Comparison of ENCODE assay signal across 20 mouse cellular contexts in the genomic region with DNA sequence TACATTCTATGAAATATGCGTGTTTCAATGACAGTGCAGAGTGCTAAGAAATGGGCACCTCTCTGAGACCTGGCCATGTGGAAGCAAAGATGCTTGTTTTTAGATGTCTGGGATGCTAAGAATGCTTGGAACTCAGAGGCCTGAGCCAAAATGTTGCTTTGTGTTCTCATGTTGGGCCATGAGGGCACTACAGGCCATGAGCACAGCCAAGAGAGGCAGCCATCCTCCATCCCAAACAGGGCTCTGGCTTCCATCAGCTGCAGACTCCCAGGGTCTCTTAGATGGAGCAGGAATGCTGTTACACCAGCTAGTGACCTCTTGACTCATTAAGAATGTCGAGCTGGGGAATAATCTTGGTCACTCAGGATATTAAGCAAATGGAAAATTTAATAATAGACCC.
DNase-seq lines count a peak whose midpoint lies in the region; ATAC-seq lines count a peak whose summit lies in the region.
"Had no signal": no experiment of that assay in that cellular context is flagged by ENCODE, and none has a peak within 500 bp of the region (broad histone marks: within the 10 kb centered on the region; RNA-seq: fewer than 3 reads in every experiment).

No protein-coding gene starts in this region.

- WGBS in heart, embryonic 15.5 days, result 44% methylated on average over 2 of the region's 2 CpGs
- 58% methylated on average over 2 of the region's 2 CpGs for WGBS in lung, embryonic 16.5 days
- 77% methylated on average over 2 of the region's 2 CpGs for WGBS in embryonic facial prominence, embryonic 10.5 days

- H3K9me3 ChIP-seq in heart, embryonic 15.5 days (replicated peaks), result no peaks in the 10 kb centered on the region
- H3K9me3 ChIP-seq in lung, embryonic 16.5 days (ENCODE audit: control insufficient read depth, low read length), result no peaks in the 10 kb centered on the region
- no peaks in the 10 kb centered on the region for H3K9me3 ChIP-seq in embryonic facial prominence, embryonic 10.5 days
- H3K9me3 ChIP-seq: kidney, embryonic 15.5 days; limb, embryonic 12.5 days had no signal

- H3K4me1 ChIP-seq in heart, embryonic 15.5 days (replicated peaks), result peaks cover 22% of the 10 kb centered on the region
- H3K4me1 ChIP-seq in lung, embryonic 16.5 days (replicated peaks; ENCODE audit: control insufficient read depth, insufficient read depth, low read length), result peaks cover 18% of the 10 kb centered on the region; the same call in 1 of the 2 replicates
- H3K4me1 ChIP-seq in embryonic facial prominence, embryonic 10.5 days, result peaks cover 5% of the 10 kb centered on the region; the same call in 1 of the 2 replicates

- 0 out of 2 replicates have a peak, but pooled peaks have one; percentile 50 for ATAC-seq in heart, embryonic 15.5 days (replicated peaks; ENCODE audit: insufficient number of reproducible peaks, insufficient read depth, low FRiP score, low read depth)
- ATAC-seq in lung, embryonic 16.5 days (ENCODE audit: low read depth), result 0 out of 2 replicates have a peak, but pooled peaks have one; percentile 18
- ATAC-seq: activated CD4-positive, CD25-positive, alpha-beta regulatory T cell, adult 4 months; forebrain, embryonic 14.5 days; intestine, postnatal 0 days had no signal

- peak overlapping the region; percentile 32 for H3K27ac ChIP-seq in heart, embryonic 15.5 days
- no peak overlapping the region for H3K27ac ChIP-seq in lung, embryonic 16.5 days (ENCODE audit: low read length)
- no peak overlapping the region for H3K27ac ChIP-seq in embryonic facial prominence, embryonic 10.5 days (replicated peaks)
- H3K27ac ChIP-seq: hindbrain, embryonic 14.5 days; kidney, embryonic 15.5 days; left cerebral cortex, adult 2 months; limb, embryonic 12.5 days had no signal

- no peak overlapping the region for H3K4me2 ChIP-seq in heart, embryonic 15.5 days
- no peak overlapping the region for H3K4me2 ChIP-seq in lung, embryonic 16.5 days (ENCODE audit: low read depth, low read length)
- H3K4me2 ChIP-seq: hindbrain, embryonic 14.5 days; kidney, embryonic 15.5 days; limb, embryonic 12.5 days had no signal

- H3K27me3 ChIP-seq in heart, embryonic 15.5 days, result no peaks in the 10 kb centered on the region
- no peaks in the 10 kb centered on the region for H3K27me3 ChIP-seq in lung, embryonic 16.5 days (ENCODE audit: control insufficient read depth, insufficient read depth, low read depth, low read length)
- H3K27me3 ChIP-seq in embryonic facial prominence, embryonic 10.5 days (replicated peaks; ENCODE audit: low read depth, poor library complexity, severe bottlenecking), result no peaks in the 10 kb centered on the region
- H3K27me3 ChIP-seq: kidney, embryonic 15.5 days; limb, embryonic 12.5 days had no signal

- H3K4me3 ChIP-seq in heart, embryonic 15.5 days, result no peak overlapping the region
- no peak overlapping the region for H3K4me3 ChIP-seq in lung, embryonic 16.5 days (ENCODE audit: low read length)
- no peak overlapping the region for H3K4me3 ChIP-seq in embryonic facial prominence, embryonic 10.5 days
- H3K4me3 ChIP-seq: kidney, embryonic 15.5 days; left cerebral cortex, adult 2 months; limb, embryonic 12.5 days had no signal

- no peak overlapping the region for H3K9ac ChIP-seq in heart, embryonic 15.5 days
- H3K9ac ChIP-seq in lung, embryonic 16.5 days (ENCODE audit: low read length), result no peak overlapping the region
- H3K9ac ChIP-seq: hindbrain, embryonic 14.5 days; kidney, embryonic 15.5 days; limb, embryonic 12.5 days had no signal

- no peak for DNase-seq in heart, adult 18-20 months
- DNase-seq in Muller cell, postnatal 12 days (ENCODE audit: inconsistent ontology term), result peak; percentile 74
- peak; percentile 76 for DNase-seq in lung, postnatal 36 days
- no peak for DNase-seq in embryonic facial prominence, embryonic 10.5 days (ENCODE audit: low spot score)
- DNase-seq: adrenal gland, adult 2 months; B cell, adult 2 months; cerebellum, adult 2 months; cerebellum, postnatal 14 days; gastrocnemius, postnatal 14 days; kidney, postnatal 25 days; midbrain, embryonic 14.5 days had no signal

- no peaks in the 10 kb centered on the region for H3K36me3 ChIP-seq in heart, embryonic 15.5 days
- H3K36me3 ChIP-seq in lung, embryonic 16.5 days (ENCODE audit: control insufficient read depth, insufficient read depth, low read length), result no peaks in the 10 kb centered on the region
- no peaks in the 10 kb centered on the region for H3K36me3 ChIP-seq in embryonic facial prominence, embryonic 10.5 days (replicated peaks)
- H3K36me3 ChIP-seq: kidney, embryonic 15.5 days; limb, embryonic 12.5 days had no signal

Comparison
In these comparisons a context has a peak if more than half of its experiments do, and no peak if none do; other contexts are left out.
1. DNase-seq: peak in Muller cell, postnatal 12 days (single experiment) and lung, postnatal 36 days (single experiment); none in heart, adult 18-20 months (0 of 2) and embryonic facial prominence, embryonic 10.5 days (single experiment).